Mouse (Mus musculus) MEL (cell line): ENCODE measurements around the gene Gosr1.

Source experiments
- CTCF ChIP-seq, 3 experiments: IDR thresholded peaks in 2 of 3; conservative IDR thresholded peaks in 1 of 3; 2 replicates each; pipeline ENCODE4 v1.5.1; 2011 to 2012; ENCODE audit warnings: low read length in 3 of 3, low read depth in 2 of 3, mild to moderate bottlenecking in 2 of 3, improper control_type of control experiment in 1 of 3, inconsistent platforms in 1 of 3, mixed read lengths in 1 of 3, moderate library complexity in 1 of 3; ENCODE audit not compliant: control insufficient read depth in 1 of 3, insufficient read depth in 1 of 3, poor library complexity in 1 of 3, severe bottlenecking in 1 of 3
- EP300 ChIP-seq, 2 experiments: IDR thresholded peaks; 2 replicates each; pipeline ENCODE4 v1.6.1; 2011; ENCODE audit warnings: improper control_type of control experiment in 2 of 2, low read length in 2 of 2, low read depth in 1 of 2, mild to moderate bottlenecking in 1 of 2
- ETS1 ChIP-seq: IDR thresholded peaks from 2 replicates; pipeline ENCODE4 v1.6.1; 2012; ENCODE audit warnings: low read depth, mild to moderate bottlenecking, inconsistent platforms, low read length, improper control_type of control experiment, moderate library complexity
- GABPA ChIP-seq: IDR thresholded peaks from 2 replicates; pipeline ENCODE4 v1.6.1; 2012; ENCODE audit warnings: low read depth, mild to moderate bottlenecking, inconsistent platforms, low read length, improper control_type of control experiment, moderate library complexity
- GATA1 ChIP-seq: IDR thresholded peaks from 2 replicates; pipeline ENCODE4 v1.6.1; 2011; ENCODE audit warnings: low read depth, low read length, improper control_type of control experiment
- HCFC1 ChIP-seq: IDR thresholded peaks from 2 replicates; pipeline ENCODE4 v1.6.1; 2012; ENCODE audit warnings: low read depth, mild to moderate bottlenecking, inconsistent platforms, low read length, improper control_type of control experiment, moderate library complexity
- KAT2A ChIP-seq: conservative IDR thresholded peaks from 2 replicates; pipeline ENCODE4 v1.6.1; 2012; ENCODE audit warnings: low read depth, low read length, improper control_type of control experiment, inconsistent platforms
- MAFK ChIP-seq: IDR thresholded peaks from 2 replicates; pipeline ENCODE4 v1.6.1; 2011; ENCODE audit warnings: low read depth, mild to moderate bottlenecking, low read length, improper control_type of control experiment, borderline replicate concordance
- MEF2A ChIP-seq: IDR thresholded peaks from 2 replicates; pipeline ENCODE4 v1.6.1; 2014; ENCODE audit warnings: low read depth, mild to moderate bottlenecking, inconsistent platforms, low read length, improper control_type of control experiment; ENCODE audit not compliant: poor library complexity, insufficient replicate concordance, severe bottlenecking; ENCODE audit errors: extremely low read depth
- MYC ChIP-seq: IDR thresholded peaks from 2 replicates; pipeline ENCODE4 v1.6.1; 2011; ENCODE audit warnings: low read depth, mild to moderate bottlenecking, low read length, improper control_type of control experiment, moderate library complexity
- POLR2A ChIP-seq, 2 experiments: IDR thresholded peaks; 2 replicates each; pipeline ENCODE4 v1.6.1; 2011 to 2012; ENCODE audit warnings: low read length in 2 of 2, mild to moderate bottlenecking in 2 of 2, control low read depth in 1 of 2, improper control_type of control experiment in 1 of 2, low read depth in 1 of 2, moderate library complexity in 1 of 2; ENCODE audit not compliant: control insufficient read depth in 1 of 2, insufficient read depth in 1 of 2, poor library complexity in 1 of 2
- USF1 ChIP-seq: IDR thresholded peaks from 2 replicates; pipeline ENCODE4 v1.6.1; 2014; ENCODE audit warnings: low read depth, mild to moderate bottlenecking, inconsistent platforms, low read length, improper control_type of control experiment, moderate library complexity
- ZMIZ1 ChIP-seq: IDR thresholded peaks from 2 replicates; pipeline ENCODE4 v1.6.1; 2012; ENCODE audit warnings: low read depth, mild to moderate bottlenecking, inconsistent platforms, low read length, improper control_type of control experiment, moderate library complexity

DNA sequence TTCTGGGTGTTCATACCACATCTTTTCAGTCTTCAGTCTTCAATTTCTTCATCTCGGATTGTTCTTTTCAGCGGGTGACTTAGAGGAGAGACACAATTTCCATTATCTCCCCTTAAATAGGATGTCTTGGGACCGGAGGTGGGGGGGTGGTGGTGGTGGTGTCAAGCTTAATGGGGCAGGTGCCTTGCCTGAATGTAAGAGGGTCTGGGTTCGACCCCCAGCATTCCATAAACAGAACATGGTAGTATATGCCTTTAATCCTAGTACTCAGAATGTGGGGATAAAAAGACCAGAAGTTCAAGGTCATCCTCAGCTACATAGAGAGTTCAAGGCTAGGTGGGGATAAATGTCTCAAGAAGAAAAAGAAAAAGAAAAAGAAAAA, 353 bp upstream of the Gosr1 start:
- TF ChIP-seq POLR2A (IDR thresholded peaks at IDR 0.05; ENCODE audit: control insufficient read depth in 1 of 2, insufficient read depth in 1 of 2, low read depth in 1 of 2, low read length in 2 of 2, poor library complexity in 1 of 2) (no peak), CTCF (IDR thresholded peaks at IDR 0.05 in 2 of 3, conservative IDR thresholded peaks at IDR 0.05 in 1 of 3; ENCODE audit: control insufficient read depth in 1 of 3, insufficient read depth in 1 of 3, low read depth in 2 of 3, low read length in 3 of 3, poor library complexity in 1 of 3, severe bottlenecking in 1 of 3) (no peak), USF1 (no peak), MYC (no peak), GATA1 (no peak), GABPA (no peak), MAFK (no peak), HCFC1 (no peak), MEF2A (no peak), KAT2A (no peak), ZMIZ1 (no peak; the same call in 1 of the 2 replicates), ETS1 (no peak), EP300 (IDR thresholded peaks at IDR 0.05; ENCODE audit: low read depth in 1 of 2, low read length in 2 of 2) (no peak)
